Mouse (Mus musculus) embryonic facial prominence, embryonic 15.5 days (tissue): ENCODE data around the gene C1qtnf5. TPM values are rescaled to one million over a fixed set of nuclear protein-coding genes. Genes with fewer than 3 reads are reported as not detected.

Experiments
- ATAC-seq: fragments of 200-750 bp; cut with Nextera tagmentation; 2 replicates; pipeline ENCODE4 v1.8.0; 2017; ENCODE audit warnings: low read depth, moderate TSS enrichment; ENCODE audit not compliant: insufficient number of reproducible peaks, low FRiP score, low TSS enrichment
- H3K27ac ChIP-seq: fragments of 300-500 bp; sonication (generic); replicated peaks from 2 replicates; pipeline ENCODE4 v1.5.1; 2015; ENCODE audit warnings: mild to moderate bottlenecking, inconsistent platforms
- H3K27me3 ChIP-seq: fragments of 300-500 bp; sonication (generic); 2 replicates; pipeline ENCODE4 v1.6.1; 2015; ENCODE audit warnings: inconsistent platforms
- H3K36me3 ChIP-seq: fragments of 300-500 bp; sonication (generic); 2 replicates; pipeline ENCODE4 v1.6.1; 2015; ENCODE audit warnings: mild to moderate bottlenecking, inconsistent platforms
- H3K4me1 ChIP-seq: fragments of 300-500 bp; sonication (generic); 2 replicates; pipeline ENCODE4 v1.6.1; 2015; ENCODE audit warnings: inconsistent platforms
- H3K4me2 ChIP-seq: fragments of 300-500 bp; sonication (generic); replicated peaks from 2 replicates; pipeline ENCODE4 v1.6.1; 2015; ENCODE audit warnings: mild to moderate bottlenecking, inconsistent platforms
- H3K4me3 ChIP-seq: fragments of 300-500 bp; sonication (generic); replicated peaks from 2 replicates; pipeline ENCODE4 v1.5.1; 2015; ENCODE audit warnings: mild to moderate bottlenecking, inconsistent platforms
- H3K9ac ChIP-seq: fragments of 300-500 bp; sonication (generic); 2 replicates; pipeline ENCODE4 v1.6.1; 2015; ENCODE audit warnings: inconsistent platforms
- H3K9me3 ChIP-seq: fragments of 300-500 bp; sonication (generic); replicated peaks from 2 replicates; pipeline ENCODE4 v1.6.1; 2016; ENCODE audit warnings: inconsistent platforms
- WGBS: fragments of 180-500 bp; shearing (Covaris S2); methylation state at CpG from one replicate; pipeline ENCODE4 v1.1.7; 2015; 5-methylcytosine and 5-hydroxymethylcytosine counted together
- polyA plus RNA-seq: library from polyadenylated mRNA; unstranded; fragments of >200 nt; fragmentation: Nextera tagmentation; extraction: Ambion mirVana; gene quantifications from 2 replicates; pipeline ENCODE4 v1.2.1, GENCODE M21; 2015

Gene C1qtnf5
- polyA plus RNA-seq, 1 experiment from 2014 or later = 6.0 TPM

GRCm38 (mm10) chr9:44088877-44089608 lies 18.0 kb upstream of the C1qtnf5 start:
- Histone ChIP-seq H3K4me3 (no peak overlapping the region), H3K4me1 (peaks cover 55% of the 10 kb centered on the region), H3K27ac (0 out of 2 replicates have a peak overlapping the region, but pooled peaks have one; percentile 28), H3K9me3 (no peaks in the 10 kb centered on the region), H3K9ac (no peak overlapping the region), H3K36me3 (peaks cover 22% of the 10 kb centered on the region), H3K27me3 (peaks cover 7% of the 10 kb centered on the region; the same call in 1 of the 2 replicates), H3K4me2 (no peak overlapping the region)
- ATAC-seq = no peak
- 63% methylated on average over 12 of the region's 12 CpGs for WGBS

GRCm38 (mm10) chr9:44093612-44094503 lies 13.2 kb upstream of the C1qtnf5 start:
- 34% methylated on average over 24 of the region's 24 CpGs for WGBS
- H3K36me3 ChIP-seq = peaks cover 22% of the 10 kb centered on the region
- no peak overlapping the region for H3K4me2 ChIP-seq
- H3K9ac ChIP-seq = no peak overlapping the region
- no peak overlapping the region for H3K4me3 ChIP-seq
- H3K27me3 ChIP-seq = no peaks in the 10 kb centered on the region
- H3K27ac ChIP-seq = no peak overlapping the region
- H3K4me1 ChIP-seq = peaks cover 17% of the 10 kb centered on the region
- ATAC-seq = no peak
- no peaks in the 10 kb centered on the region for H3K9me3 ChIP-seq

GRCm38 (mm10) chr9:44094737-44095136 lies 12.3 kb upstream of the C1qtnf5 start:
- ATAC-seq = no peak
- Histone ChIP-seq H3K27me3 (no peaks in the 10 kb centered on the region), H3K9ac (no peak overlapping the region), H3K4me1 (peaks cover 8% of the 10 kb centered on the region), H3K4me3 (no peak overlapping the region), H3K27ac (no peak overlapping the region), H3K9me3 (no peaks in the 10 kb centered on the region), H3K36me3 (peaks cover 22% of the 10 kb centered on the region), H3K4me2 (no peak overlapping the region)
- 78% methylated on average over 3 of the region's 3 CpGs for WGBS

GRCm38 (mm10) chr9:44095781-44096180 lies 11.3 kb upstream of the C1qtnf5 start:
- H3K4me2 ChIP-seq = no peak overlapping the region
- no peak overlapping the region for H3K27ac ChIP-seq
- H3K4me3 ChIP-seq = no peak overlapping the region
- no peaks in the 10 kb centered on the region for H3K9me3 ChIP-seq
- H3K4me1 ChIP-seq = peaks cover 5% of the 10 kb centered on the region
- H3K36me3 ChIP-seq = peaks cover 22% of the 10 kb centered on the region
- no peak for ATAC-seq
- no peaks in the 10 kb centered on the region for H3K27me3 ChIP-seq
- H3K9ac ChIP-seq = no peak overlapping the region
- WGBS = 83% methylated on average over 9 of the region's 9 CpGs

GRCm38 (mm10) chr9:44096536-44096935 lies 10.5 kb upstream of the C1qtnf5 start:
- H3K27ac ChIP-seq = no peak overlapping the region
- no peak overlapping the region for H3K4me2 ChIP-seq
- no peak overlapping the region for H3K4me3 ChIP-seq
- no peaks in the 10 kb centered on the region for H3K9me3 ChIP-seq
- no peaks in the 10 kb centered on the region for H3K27me3 ChIP-seq
- H3K4me1 ChIP-seq = peaks cover 5% of the 10 kb centered on the region
- peaks cover 21% of the 10 kb centered on the region for H3K36me3 ChIP-seq
- WGBS = 37% methylated on average over 9 of the region's 9 CpGs
- ATAC-seq = no peak
- H3K9ac ChIP-seq = no peak overlapping the region

- Histone ChIP-seq H3K4me3 (no peak within 1 kb of the TSS), H3K27me3 (no peaks in the 10 kb centered on the region), H3K9ac (no peak within 1 kb of the TSS), H3K27ac (no peak within 1 kb of the TSS), H3K4me2 (no peak within 1 kb of the TSS), H3K36me3 (peaks cover 7% of the 10 kb centered on the region), H3K4me1 (peaks cover 3% of the 10 kb centered on the region; the same call in 1 of the 2 replicates), H3K9me3 (no peaks in the 10 kb centered on the region)
- no peak for ATAC-seq
- WGBS = 45% methylated on average over 9 of the region's 9 CpGs
These were observed 5.6 kb upstream of the C1qtnf5 start, which contains the start of gene Mfrp for GRCm38 (mm10) chr9:44101490-44101889. Mfrp (plus strand) TSS chr9:44101729.

GRCm38 (mm10) chr9:44104881-44105280 lies 2.2 kb upstream of the C1qtnf5 start:
- H3K27me3 ChIP-seq = no peaks in the 10 kb centered on the region
- H3K9me3 ChIP-seq = no peaks in the 10 kb centered on the region
- no peak overlapping the region for H3K27ac ChIP-seq
- 87% methylated on average over 7 of the region's 7 CpGs for WGBS
- no peak overlapping the region for H3K9ac ChIP-seq
- peaks cover 12% of the 10 kb centered on the region for H3K36me3 ChIP-seq
- H3K4me1 ChIP-seq = peaks cover 36% of the 10 kb centered on the region
- no peak overlapping the region for H3K4me2 ChIP-seq
- ATAC-seq = no peak
- H3K4me3 ChIP-seq = no peak overlapping the region

GRCm38 (mm10) chr9:44105781-44106180 lies 1.3 kb upstream of the C1qtnf5 start:
- no peaks in the 10 kb centered on the region for H3K9me3 ChIP-seq
- peaks cover 12% of the 10 kb centered on the region for H3K36me3 ChIP-seq
- H3K9ac ChIP-seq = no peak overlapping the region
- no peak overlapping the region for H3K27ac ChIP-seq
- WGBS = 85% methylated on average over 10 of the region's 10 CpGs
- peaks cover 44% of the 10 kb centered on the region for H3K4me1 ChIP-seq
- no peaks in the 10 kb centered on the region for H3K27me3 ChIP-seq
- no peak overlapping the region for H3K4me2 ChIP-seq
- H3K4me3 ChIP-seq = no peak overlapping the region
- no peak for ATAC-seq

- Histone ChIP-seq H3K27ac (no peak overlapping the region), H3K9me3 (no peaks in the 10 kb centered on the region), H3K36me3 (peaks cover 12% of the 10 kb centered on the region), H3K4me2 (no peak overlapping the region), H3K27me3 (no peaks in the 10 kb centered on the region), H3K9ac (no peak overlapping the region), H3K4me3 (no peak overlapping the region), H3K4me1 (peaks cover 44% of the 10 kb centered on the region)
- 89% methylated on average over 7 of the region's 7 CpGs for WGBS
- ATAC-seq = no peak
These were observed 863 bp upstream of the C1qtnf5 start for GRCm38 (mm10) chr9:44106182-44106581.

GRCm38 (mm10) chr9:44106596-44106995 lies 449 bp upstream of the C1qtnf5 start:
- no peak overlapping the region for H3K9ac ChIP-seq
- no peaks in the 10 kb centered on the region for H3K9me3 ChIP-seq
- no peak overlapping the region for H3K4me3 ChIP-seq
- H3K27ac ChIP-seq = peak overlapping the region; percentile 84
- peaks cover 45% of the 10 kb centered on the region for H3K4me1 ChIP-seq
- 66% methylated on average over 4 of the region's 4 CpGs for WGBS
- no peaks in the 10 kb centered on the region for H3K27me3 ChIP-seq
- no peak for ATAC-seq
- H3K36me3 ChIP-seq = peaks cover 10% of the 10 kb centered on the region
- peak overlapping the region; percentile 35; the same call in 1 of the 2 replicates for H3K4me2 ChIP-seq

GRCm38 (mm10) chr9:44107557-44108179 lies 623 bp downstream of the C1qtnf5 start:
- peak overlapping the region; percentile 20 for H3K4me3 ChIP-seq
- WGBS = 42% methylated on average over 25 of the region's 25 CpGs

More at GRCm38 (mm10) chr9:44107557-44108179, 623 bp downstream of the C1qtnf5 start:
- peaks cover 9% of the 10 kb centered on the region for H3K36me3 ChIP-seq
- H3K9me3 ChIP-seq = no peaks in the 10 kb centered on the region
- ATAC-seq = no peak; the same call in 1 of the 2 replicates
- no peak overlapping the region for H3K9ac ChIP-seq
- peak overlapping the region; percentile 84 for H3K27ac ChIP-seq
- peaks cover 52% of the 10 kb centered on the region for H3K4me1 ChIP-seq
- H3K27me3 ChIP-seq = no peaks in the 10 kb centered on the region
- H3K4me2 ChIP-seq = peak overlapping the region; percentile 35
